Comparison of ENCODE assay signal across 22 mouse cellular contexts in the genomic region with DNA sequence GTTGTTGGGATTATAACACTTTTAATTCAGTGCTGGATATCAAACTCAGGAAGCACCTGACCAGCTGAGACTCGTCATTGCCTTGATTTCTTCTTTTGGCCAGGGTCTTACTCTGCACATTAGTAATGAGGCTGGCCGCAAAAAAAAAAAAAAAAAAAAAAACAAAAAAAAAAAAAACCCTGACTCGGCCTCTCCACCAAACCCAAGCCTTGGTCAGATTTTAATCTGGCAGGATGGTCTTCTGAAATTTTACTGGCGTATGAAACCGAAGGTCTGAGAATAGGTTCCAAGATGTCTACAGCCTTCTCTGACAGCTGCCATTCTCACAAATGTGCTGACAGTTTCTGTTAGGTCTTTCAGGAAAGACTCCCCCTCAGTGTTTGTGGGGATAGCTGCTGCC. TPM values are rescaled to one million over a fixed set of nuclear protein-coding genes. Genes with fewer than 3 reads are reported as not detected.
A peak's percentile ranks its signal among the peaks of the same experiment; 100 is the strongest.
DNase-seq lines count a peak whose midpoint lies in the region; ATAC-seq and TF ChIP-seq lines count a peak whose summit lies in the region.
"Had no signal": no experiment of that assay in that cellular context is flagged by ENCODE, and none has a peak within 500 bp of the region (broad histone marks: within the 10 kb centered on the region; RNA-seq: fewer than 3 reads in every experiment).

No protein-coding gene starts in this region.

- dilution Hi-C loops in CH12.LX (cut with MboI; ENCODE audit: extremely low pct_ligation_motif_present, extremely low pct_unique_long_range_greater_than_20kb, low sequenced_read_pairs) = no loop called here

- peaks cover 65% of the 10 kb centered on the region for H3K36me3 ChIP-seq in megakaryocyte, embryonic 14.5 days (replicated peaks; ENCODE audit: low read length)
- H3K36me3 ChIP-seq in CH12.LX (replicated peaks in 1 of 2; ENCODE audit: control insufficient read depth in 1 of 2, insufficient read depth in 1 of 2, low read length in 1 of 2) = peaks cover 29 to 71% of the 10 kb centered on the region in 2 experiments
- no peaks in the 10 kb centered on the region for H3K36me3 ChIP-seq in MEL (ENCODE audit: control insufficient read depth in 1 of 2, insufficient read depth in 2 of 2, low read length in 2 of 2)
- H3K36me3 ChIP-seq in forebrain, postnatal 0 days (ENCODE audit: insufficient read depth) = no peaks in the 10 kb centered on the region; the same call in none of the 2 replicates
- H3K36me3 ChIP-seq: G1E had no signal

- WGBS in forebrain, postnatal 0 days = 86% methylated on average over 5 of the region's 5 CpGs

- in situ Hi-C loops in CH12.LX (cut with MboI; ENCODE audit: low pct_ligation_motif_present, low pct_unique_long_range_greater_than_20kb, low sequenced_read_pairs) = no loop called here

- ATAC-seq in megakaryocyte, adult 5-6 weeks (ENCODE audit: poor library complexity, severe bottlenecking) = no peak
- ATAC-seq in forebrain, postnatal 0 days = no peak
- ATAC-seq: activated CD4-positive, CD25-positive, alpha-beta regulatory T cell, adult 4 months; CD4-positive, CD25-positive, alpha-beta regulatory T cell, adult 4 months; Patski had no signal

- no peaks in the 10 kb centered on the region for H3K9me3 ChIP-seq in megakaryocyte, embryonic 14.5 days
- no peaks in the 10 kb centered on the region for H3K9me3 ChIP-seq in CH12.LX (replicated peaks; ENCODE audit: low read length)
- no peaks in the 10 kb centered on the region for H3K9me3 ChIP-seq in MEL (replicated peaks; ENCODE audit: insufficient read depth, low read length)
- H3K9me3 ChIP-seq in forebrain, postnatal 0 days (ENCODE audit: low read length) = no peaks in the 10 kb centered on the region

- TF ChIP-seq POLR2A in CH12.LX (IDR thresholded peaks at IDR 0.05; ENCODE audit: low read depth, low read length) (no peak), MEL (IDR thresholded peaks at IDR 0.05; ENCODE audit: control insufficient read depth in 1 of 2, insufficient read depth in 1 of 2, low read depth in 1 of 2, low read length in 2 of 2, poor library complexity in 1 of 2) (no peak)

- peak overlapping the region; percentile 67 for H3K4me3 ChIP-seq in megakaryocyte, embryonic 14.5 days (replicated peaks)
- H3K4me3 ChIP-seq in CH12.LX (replicated peaks in 1 of 3; ENCODE audit: low read depth in 2 of 3, low read length in 2 of 3, poor library complexity in 1 of 3) (no peak overlapping the region), MEL (ENCODE audit: control insufficient read depth in 1 of 2, insufficient read depth in 1 of 2, low read depth in 2 of 2, low read length in 2 of 2) (no peak overlapping the region)
- H3K4me3 ChIP-seq in forebrain, postnatal 0 days (ENCODE audit: low read depth, low read length) = no peak overlapping the region

- H3K4me1 ChIP-seq in megakaryocyte, embryonic 14.5 days = peaks cover 97% of the 10 kb centered on the region
- peaks cover 30 to 85% of the 10 kb centered on the region in 2 experiments for H3K4me1 ChIP-seq in CH12.LX (ENCODE audit: control insufficient read depth in 1 of 2, insufficient read depth in 2 of 2)
- peaks cover 0 to 3% of the 10 kb centered on the region in 2 experiments; a peak in 2 of 4 replicates for H3K4me1 ChIP-seq in MEL (ENCODE audit: control insufficient read depth in 1 of 2, insufficient read depth in 2 of 2, low read length in 2 of 2)
- peaks cover 12% of the 10 kb centered on the region for H3K4me1 ChIP-seq in forebrain, postnatal 0 days (ENCODE audit: insufficient read depth)

- H3K27me3 ChIP-seq in megakaryocyte, embryonic 14.5 days (replicated peaks) = no peaks in the 10 kb centered on the region
- H3K27me3 ChIP-seq in CH12.LX (replicated peaks) = no peaks in the 10 kb centered on the region
- no peaks in the 10 kb centered on the region for H3K27me3 ChIP-seq in MEL (ENCODE audit: control insufficient read depth in 1 of 2, insufficient read depth in 2 of 2, low read length in 2 of 2)
- no peaks in the 10 kb centered on the region for H3K27me3 ChIP-seq in forebrain, postnatal 0 days (ENCODE audit: insufficient read depth, low read length)
- H3K27me3 ChIP-seq: Patski had no signal

- H3K9ac ChIP-seq in CH12.LX (ENCODE audit: insufficient read depth, low read depth) = no peak overlapping the region
- H3K9ac ChIP-seq in MEL (ENCODE audit: control insufficient read depth, low read depth, low read length, poor library complexity, severe bottlenecking) = no peak overlapping the region
- H3K9ac ChIP-seq in forebrain, postnatal 0 days = no peak overlapping the region

- TF ChIP-seq EP300 in CH12.LX (IDR thresholded peaks at IDR 0.05; ENCODE audit: low read length) (no peak), MEL (IDR thresholded peaks at IDR 0.05; ENCODE audit: low read depth in 1 of 2, low read length in 2 of 2) (no peak)

- H3K79me2 ChIP-seq in CH12.LX (replicated peaks; ENCODE audit: control insufficient read depth, extremely low read depth, insufficient read depth, poor library complexity, severe bottlenecking) (peaks cover 96% of the 10 kb centered on the region), MEL (ENCODE audit: control insufficient read depth, insufficient read depth, low read length, poor library complexity) (peaks cover 1% of the 10 kb centered on the region; the same call in 1 of the 2 replicates)

- H3K4me2 ChIP-seq in CH12.LX (ENCODE audit: insufficient read depth, low read depth, poor library complexity, severe bottlenecking) = no peak overlapping the region
- H3K4me2 ChIP-seq in forebrain, postnatal 0 days (ENCODE audit: low read depth) = no peak overlapping the region

- no peak for DNase-seq in CH12.LX (ENCODE audit: extremely low read depth)
- DNase-seq in MEL (ENCODE audit: low read depth, low spot score) = no peak
- DNase-seq in right cerebral cortex, adult 18-20 months = no peak
- no peak for DNase-seq in forebrain, postnatal 0 days
- DNase-seq: adrenal gland, adult 2 months; adrenal gland, adult 8-10 months; adrenal gland, postnatal 10 days; adrenal gland, postnatal 14 days; adrenal gland, postnatal 25 days; adrenal gland, postnatal 36 days; B cell, adult 2 months; cerebellum, adult 11 months; cerebellum, adult 11-12 months; cerebellum, adult 18-20 months; cerebellum, adult 2 months; cerebellum, adult 8-10 months had no signal

- TF ChIP-seq CTCF in CH12.LX (conservative IDR thresholded peaks at IDR 0.05 in 1 of 2, IDR thresholded peaks at IDR 0.05 in 1 of 2; ENCODE audit: low read depth in 2 of 2, low read length in 2 of 2) = no peak
- TF ChIP-seq CTCF in MEL (IDR thresholded peaks at IDR 0.05 in 2 of 3, conservative IDR thresholded peaks at IDR 0.05 in 1 of 3; ENCODE audit: control insufficient read depth in 1 of 3, insufficient read depth in 1 of 3, low read depth in 2 of 3, low read length in 3 of 3, poor library complexity in 1 of 3, severe bottlenecking in 1 of 3) = no peak
- TF ChIP-seq CTCF in forebrain, postnatal 0 days (IDR thresholded peaks at IDR 0.05; ENCODE audit: low read depth) = no peak

- no peak overlapping the region for H3K27ac ChIP-seq in CH12.LX (ENCODE audit: insufficient read depth, low read depth)
- no peak overlapping the region for H3K27ac ChIP-seq in MEL (ENCODE audit: control insufficient read depth, low read depth, low read length)
- no peak overlapping the region for H3K27ac ChIP-seq in forebrain, postnatal 0 days (ENCODE audit: low read depth, low read length)

- TF ChIP-seq RAD21 in CH12.LX (IDR thresholded peaks at IDR 0.05; ENCODE audit: low read depth, low read length) (no peak), MEL (IDR thresholded peaks at IDR 0.05; ENCODE audit: low read depth, low read length) (no peak)

TF ChIP-seq in CH12.LX, 34 proteins besides CTCF, POLR2A, EP300 and RAD21:
- TF ChIP-seq NELFE (IDR thresholded peaks at IDR 0.05; ENCODE audit: low read depth, low read length) (no peak), ZNF384 (IDR thresholded peaks at IDR 0.05; ENCODE audit: low read depth, low read length) (peak; percentile 77), RCOR1 (conservative IDR thresholded peaks at IDR 0.05; ENCODE audit: low read depth, low read length) (no peak), MAZ (IDR thresholded peaks at IDR 0.05; ENCODE audit: low read depth, low read length) (no peak)

TF ChIP-seq in MEL, 35 proteins besides CTCF, POLR2A, EP300 and RAD21:
- TF ChIP-seq CHD2 (IDR thresholded peaks at IDR 0.05; ENCODE audit: low read length) (no peak), ZNF384 (IDR thresholded peaks at IDR 0.05; ENCODE audit: low read depth, low read length) (peak; percentile 56)

RNA-seq across cellular contexts. Expression of gene Lrrc8d, which starts 8.5 kb away (rescaled TPM):
- polyA plus RNA-seq in megakaryocyte, embryonic 14.5 days (2012; ENCODE audit: insufficient read depth, low replicate concordance) = 13.5 and 27.0 TPM in 2 replicates
- 79.7 and 88.1 TPM in 2 replicates for total RNA-seq in megakaryocyte, adult 5-6 weeks (2015)
- 38.6 and 50.0 TPM in 2 replicates for total RNA-seq in megakaryocyte, adult 5-6 weeks (2017)
- 15.9 and 16.6 TPM in 2 replicates for total RNA-seq in CH12.LX (2012; rRNA removed)
- 5.2 and 7.0 TPM in 2 replicates for total RNA-seq in CH12.LX (2014; rRNA removed)
- polyA plus RNA-seq in CH12.LX (2012; ENCODE audit: insufficient read length, low read depth) = 26.1 and 29.2 TPM in 2 replicates
- 11.4 and 13.3 TPM in 2 replicates for total RNA-seq in MEL (2012; rRNA removed)
- 100 to 1,000 TPM in 1 of 2 experiments, 10 to 100 TPM in 1; 21.9 to 258 TPM for polyA plus RNA-seq in MEL (2012; ENCODE audit: insufficient read depth in 1 of 2, insufficient read length in 2 of 2, low read depth in 1 of 2, low replicate concordance in 2 of 2, missing spikeins in 1 of 2)
- 11.8 and 16.8 TPM in 2 replicates for total RNA-seq in forebrain, postnatal 0 days (2014; rRNA removed)
- 25.6 and 37.2 TPM in 2 replicates for polyA plus RNA-seq in forebrain, postnatal 0 days (2015; fragmentation: Nextera tagmentation; extraction: Ambion mirVana)
- polyA plus RNA-seq: G1E had no signal
